Mouse (Mus musculus): ENCODE measurements around the gene Ldlrad2.
A peak's percentile ranks its signal among the peaks of the same experiment; 100 is the strongest.
"Not testable (repeated sequence)": the region's sequence is repeated elsewhere in the genome, so short reads cannot be mapped to it uniquely, and the experiment has no call there.

Gene Ldlrad2

GRCm38 (mm10) chr4:137574469-137574868, at the start of gene Ldlrad2:
Gene Ldlrad2, minus strand, starts transcription at chr4:137574569.
- DNase-seq = no peak

DNA sequence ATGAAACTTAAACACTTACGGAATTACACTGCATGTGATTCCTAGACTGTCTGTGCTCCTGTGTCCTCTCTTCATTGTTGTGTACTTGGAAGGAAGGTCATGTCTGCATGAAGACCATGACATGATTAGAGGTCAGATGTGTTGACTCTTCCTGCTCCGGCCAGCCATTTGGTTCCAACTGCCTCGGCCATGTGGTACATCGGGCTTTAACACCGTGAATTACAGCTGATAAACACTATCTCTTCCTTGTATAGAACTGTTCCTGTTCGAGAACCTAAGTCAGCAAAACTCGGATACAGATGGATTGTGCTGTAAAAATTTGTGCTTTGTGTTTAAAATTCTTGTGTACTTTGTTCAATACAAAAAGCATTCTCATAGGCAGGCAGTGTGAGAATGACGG, 48.5 kb upstream of the Ldlrad2 start:
- no peak for DNase-seq

DNA sequence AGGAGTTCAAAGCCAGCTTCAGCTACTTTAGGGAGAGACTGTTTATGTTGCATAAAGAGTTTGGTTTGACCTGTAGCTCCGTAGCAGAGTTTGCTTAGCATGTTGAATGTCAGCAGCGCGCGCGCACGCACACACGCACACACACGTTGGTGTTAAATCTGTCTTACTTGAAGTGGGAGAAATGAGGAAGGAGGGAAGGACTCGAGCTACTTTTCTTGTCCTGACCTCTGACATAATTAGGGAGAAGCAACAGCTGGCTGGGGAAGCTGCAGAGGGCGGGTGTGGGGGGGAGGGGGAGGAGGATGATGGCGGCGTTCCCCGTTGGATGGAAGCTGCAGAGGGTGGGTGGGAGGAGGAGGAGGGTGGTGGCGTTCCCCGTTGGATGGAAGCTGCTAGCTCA, 35.9 kb upstream of the Ldlrad2 start:
- no peak for DNase-seq

GRCm38 (mm10) chr4:137609702-137610101, 35.3 kb upstream of the Ldlrad2 start:
- no peak for DNase-seq

DNA sequence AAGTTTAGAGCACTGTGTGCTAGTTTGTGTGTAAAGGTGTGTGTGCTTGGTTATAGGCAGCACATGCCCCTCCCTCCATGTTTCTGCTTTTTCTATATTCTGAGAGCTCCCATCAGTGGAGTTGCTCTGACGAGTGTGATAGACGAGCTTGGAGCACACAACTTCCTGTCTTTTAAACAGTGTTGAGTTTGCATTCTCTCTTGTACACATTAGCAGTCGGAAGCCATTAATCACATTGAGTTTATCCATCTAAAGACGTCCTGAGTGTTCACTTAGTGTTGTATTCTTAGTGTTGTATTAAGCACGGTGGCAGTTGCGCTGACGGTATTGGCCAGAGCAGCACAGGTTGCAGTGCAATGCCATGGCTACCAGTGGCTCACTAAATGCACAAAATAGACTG, 34.9 kb upstream of the Ldlrad2 start:
- DNase-seq = no peak

GRCm38 (mm10) chr4:137607023-137607422, 32.7 kb upstream of the Ldlrad2 start:
- no peak for DNase-seq

GRCm38 (mm10) chr4:137603449-137604171, 29.2 kb upstream of the Ldlrad2 start:
- DNase-seq = no peak

GRCm38 (mm10) chr4:137598577-137598976, 24.2 kb upstream of the Ldlrad2 start:
- DNase-seq = no peak

GRCm38 (mm10) chr4:137597098-137597630, 22.8 kb upstream of the Ldlrad2 start:
- no peak for DNase-seq

DNA sequence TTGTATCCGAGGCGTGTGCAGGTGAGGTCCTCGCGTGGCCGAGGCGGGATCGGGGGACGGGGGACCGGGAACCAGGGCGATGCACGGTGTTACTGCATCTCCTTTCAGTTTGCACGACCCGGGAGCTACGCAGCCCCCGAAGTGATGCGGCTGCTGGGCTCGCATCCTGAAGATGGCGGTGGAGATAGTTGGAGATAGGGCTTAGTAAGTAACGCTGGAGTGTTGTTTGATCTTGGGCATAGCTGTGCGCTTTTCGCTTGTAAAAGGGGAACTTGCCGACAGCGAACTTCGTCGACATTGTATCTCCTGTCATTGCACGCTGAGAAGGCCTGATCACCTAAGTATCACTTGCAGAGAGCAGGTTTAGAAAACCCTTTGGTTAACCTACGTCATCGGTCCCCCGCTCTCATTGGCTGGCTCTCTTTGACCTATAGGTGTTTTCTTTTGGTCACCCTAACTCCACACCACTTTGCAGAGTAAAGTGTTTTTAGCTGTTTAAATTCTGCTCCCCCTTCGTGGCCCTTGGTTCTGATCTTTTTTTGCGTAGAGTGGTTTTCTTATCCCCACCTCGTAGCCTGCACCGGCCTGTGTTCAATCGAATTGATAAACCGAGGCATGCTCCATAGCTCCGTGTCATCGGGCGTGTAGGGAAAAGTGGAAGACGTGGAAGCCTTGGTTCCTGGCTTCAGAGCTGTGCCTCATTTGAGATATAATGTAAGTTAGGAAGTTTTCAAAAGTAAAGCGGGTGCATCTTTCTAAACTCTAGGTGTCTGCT, 20.3 kb upstream of the Ldlrad2 start:
- no peak for DNase-seq

GRCm38 (mm10) chr4:137593601-137594495, 19.5 kb upstream of the Ldlrad2 start, which contains the start of gene Usp48:
Gene Usp48, plus strand, starts transcription at chr4:137593755.
- peak; percentile 99 for DNase-seq

DNA sequence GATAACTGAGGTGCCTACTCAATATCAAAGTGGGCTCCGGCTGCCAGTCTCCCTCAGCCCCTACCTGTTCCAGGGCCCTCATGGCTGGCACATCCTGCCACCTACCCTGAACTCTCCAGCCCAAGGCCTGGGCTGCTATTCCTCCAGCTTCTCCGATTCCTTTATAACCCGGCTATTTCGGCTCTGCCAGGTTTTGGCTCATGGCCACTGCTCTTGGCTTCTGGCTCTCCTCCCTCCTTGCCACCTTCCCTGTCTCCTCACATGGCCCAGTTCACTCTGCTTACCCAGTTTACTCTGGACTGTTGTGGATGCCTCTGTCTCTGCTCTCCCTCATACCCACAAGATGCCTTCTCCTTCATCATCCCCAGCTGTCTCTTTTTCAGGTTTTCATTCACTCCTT, 16.6 kb upstream of the Ldlrad2 start:
- DNase-seq = peak; percentile 45

DNA sequence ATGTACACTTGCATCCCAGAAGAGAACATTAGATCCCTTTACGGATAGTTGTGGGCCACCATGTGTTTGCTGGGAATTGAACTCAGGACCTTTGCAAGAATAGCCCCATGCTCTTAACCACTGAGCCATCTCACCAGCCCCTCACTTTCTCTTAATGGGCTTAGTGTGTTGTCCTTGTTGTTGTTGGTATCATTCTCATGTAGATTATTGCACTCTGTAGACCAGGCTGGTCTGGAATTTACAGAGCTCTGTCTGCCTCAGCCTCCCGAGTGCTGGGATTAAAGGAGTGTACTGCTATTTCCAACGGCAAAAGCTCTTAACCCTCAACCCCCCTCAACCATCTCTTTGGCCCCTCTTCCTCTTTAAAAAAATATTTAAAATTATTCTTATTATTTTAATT, 15.2 kb upstream of the Ldlrad2 start:
- no peak for DNase-seq

- DNase-seq = not testable (repeated sequence)
These were observed 14.7 kb upstream of the Ldlrad2 start for GRCm38 (mm10) chr4:137589095-137589494.

- no peak for DNase-seq
These were observed 7.4 kb upstream of the Ldlrad2 start for GRCm38 (mm10) chr4:137581815-137582214.

GRCm38 (mm10) chr4:137580299-137580698, 5.9 kb upstream of the Ldlrad2 start:
- no peak for DNase-seq

- DNase-seq = no peak
These were observed 5.4 kb upstream of the Ldlrad2 start for GRCm38 (mm10) chr4:137579789-137580188.

DNA sequence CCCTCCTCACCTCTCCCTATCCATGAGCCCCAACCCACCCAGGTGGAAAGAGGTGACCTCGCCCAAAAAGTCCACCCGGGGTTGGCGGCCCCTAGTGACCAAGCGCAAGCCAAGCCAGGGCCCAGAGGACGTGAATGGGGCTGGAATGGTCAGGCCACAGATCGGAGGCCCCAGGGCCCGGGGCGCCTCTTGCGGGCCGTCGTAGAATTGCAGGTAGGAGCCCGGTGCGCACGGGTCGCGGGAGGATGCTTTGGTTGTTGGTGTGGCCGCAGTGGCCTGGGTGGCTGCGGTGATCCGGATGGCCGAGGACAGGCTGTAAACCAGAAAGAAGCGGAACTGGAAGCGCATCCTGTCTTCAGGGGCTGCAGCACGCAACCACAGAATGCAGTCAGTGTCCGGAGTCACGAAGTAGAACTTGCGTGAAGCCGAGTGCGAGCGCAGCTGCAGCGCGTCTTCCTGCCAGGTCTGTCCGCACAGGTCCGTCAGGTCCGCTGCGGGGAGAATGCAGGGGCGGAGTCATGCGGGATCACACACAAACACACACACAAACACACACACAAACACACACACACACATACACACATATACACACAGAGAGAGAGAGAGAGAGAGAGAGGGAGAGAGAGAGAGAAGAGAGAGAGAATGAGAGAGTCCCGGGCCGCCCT, 3.9 kb upstream of the Ldlrad2 start:
- peak; percentile 84 for DNase-seq

- DNase-seq = no peak
These were observed 3.1 kb upstream of the Ldlrad2 start for GRCm38 (mm10) chr4:137577486-137577885.

DNA sequence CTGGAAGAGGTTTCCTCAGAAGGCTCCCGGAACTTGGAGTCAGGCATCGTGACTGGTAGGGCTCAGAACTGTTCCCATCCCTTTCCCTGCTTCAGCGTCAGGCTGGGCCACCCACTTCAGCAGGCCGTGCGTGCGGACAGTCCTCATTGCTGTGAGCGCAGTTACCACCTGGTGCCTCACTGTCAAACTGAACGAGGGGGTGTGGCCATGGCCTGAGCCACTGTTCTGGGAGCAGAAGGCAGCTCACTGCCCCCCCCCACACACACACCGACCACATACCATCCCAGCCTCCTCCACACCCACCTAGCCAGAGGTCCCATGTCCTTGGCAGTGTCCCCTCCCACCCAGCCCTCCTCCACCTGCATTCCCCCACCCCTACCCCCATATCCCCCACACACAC, 4.5 kb downstream of the Ldlrad2 start:
- DNase-seq = no peak

DNA sequence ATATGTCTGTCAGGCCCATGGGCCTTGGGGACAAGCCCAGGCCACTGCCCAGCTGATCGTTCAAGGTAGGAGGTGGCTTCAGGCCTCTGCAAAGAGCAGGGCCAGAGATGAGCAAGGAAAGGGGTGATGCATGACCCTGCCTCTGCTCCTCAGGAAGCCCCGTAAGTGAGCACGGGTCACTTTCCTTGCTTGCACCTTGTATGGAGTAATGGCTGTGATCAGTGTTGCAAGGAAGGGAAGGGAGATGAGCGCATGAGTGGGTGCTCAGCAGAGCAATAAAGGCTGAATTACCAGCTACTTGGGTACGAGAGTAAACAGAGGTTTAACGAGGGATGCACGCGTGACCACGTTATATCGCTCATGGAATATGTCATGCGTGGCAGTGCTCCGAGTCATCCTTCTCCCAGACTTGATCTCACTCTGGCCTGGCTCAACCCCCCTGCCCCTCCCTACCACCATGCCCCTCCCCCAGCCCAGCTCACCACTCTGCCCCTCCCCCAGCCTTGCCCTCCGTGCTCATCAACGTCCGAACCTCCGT, 17.6 kb downstream of the Ldlrad2 start:
- DNase-seq = no peak

- DNase-seq = peak; percentile 79
These were observed 20.9 kb downstream of the Ldlrad2 start for GRCm38 (mm10) chr4:137553466-137553865.

Measured in cerebellum, adult 9-11 months (tissue).